In the genomic region with DNA sequence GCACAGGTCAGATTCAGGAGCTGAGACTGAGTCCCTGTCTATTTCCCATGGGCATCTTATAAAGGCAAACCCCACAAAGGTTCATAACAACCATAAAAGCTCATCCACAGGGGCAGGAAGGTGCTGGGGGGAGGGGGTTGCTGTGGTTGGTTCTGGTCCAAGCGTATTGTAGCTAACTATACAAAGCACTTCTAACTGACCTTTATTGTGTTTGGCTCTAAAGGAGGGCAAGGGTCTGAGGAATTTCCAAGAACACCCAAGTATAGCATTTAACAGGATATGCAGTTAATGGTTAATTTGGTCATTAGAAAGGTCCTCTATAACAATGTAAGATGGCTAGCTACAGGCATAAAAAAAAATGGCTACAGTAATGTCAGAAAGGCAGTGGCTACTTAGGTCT, we compare ENCODE assay signal across 24 mouse cellular contexts. TPM values are rescaled to one million over a fixed set of nuclear protein-coding genes. Genes with fewer than 3 reads are reported as not detected.
DNase-seq lines count a peak whose midpoint lies in the region; ATAC-seq and TF ChIP-seq lines count a peak whose summit lies in the region.
"Had no signal": no experiment of that assay in that cellular context is flagged by ENCODE, and none has a peak within 500 bp of the region (broad histone marks: within the 10 kb centered on the region; RNA-seq: fewer than 3 reads in every experiment).

No protein-coding gene starts in this region.

- no peak for DNase-seq in heart, postnatal 0 days (ENCODE audit: low spot score)
- DNase-seq in heart, adult 8-10 months (ENCODE audit: low spot score) = no peak
- DNase-seq in kidney, postnatal 0 days (ENCODE audit: low spot score) = no peak
- no peak for DNase-seq in ES-E14 (ENCODE audit: low read depth, low spot score)
- no peak for DNase-seq in cerebellum, adult 11 months
- DNase-seq in urinary bladder, postnatal 4 days (ENCODE audit: low spot score in 2 of 2) = no peak
- DNase-seq: adrenal gland, adult 8-10 months; adrenal gland, postnatal 25 days; cerebellum, adult 18-20 months; cerebellum, adult 9-10 months; cerebellum, postnatal 25 days; gastrocnemius, postnatal 10 days; gastrocnemius, postnatal 36 days; heart, adult 2 months had no signal

- H3K4me3 ChIP-seq in heart, postnatal 0 days (ENCODE audit: low read depth, low read length) = no peak overlapping the region
- no peak overlapping the region for H3K4me3 ChIP-seq in kidney, postnatal 0 days (replicated peaks; ENCODE audit: low read depth, low read length)
- no peak overlapping the region for H3K4me3 ChIP-seq in kidney, embryonic 14.5 days (ENCODE audit: low read length)
- peak overlapping the region in 1 of 2 experiments; percentile 55; a peak in 1 of 4 replicates for H3K4me3 ChIP-seq in ES-E14 (ENCODE audit: insufficient read depth in 1 of 2, low read depth in 1 of 2, low read length in 2 of 2, poor library complexity in 1 of 2, severe bottlenecking in 1 of 2)
- H3K4me3 ChIP-seq: embryonic facial prominence, embryonic 12.5 days; embryonic facial prominence, embryonic 15.5 days; forebrain, embryonic 12.5 days; forebrain, embryonic 15.5 days; heart, adult 2 months; heart, embryonic 15.5 days; hindbrain, embryonic 12.5 days; hindbrain, embryonic 15.5 days had no signal

- WGBS in heart, postnatal 0 days = 75% methylated on average over 1 of the region's 1 CpGs
- WGBS in kidney, postnatal 0 days = 62% methylated on average over 1 of the region's 1 CpGs
- WGBS in kidney, embryonic 14.5 days = 88% methylated on average over 1 of the region's 1 CpGs

- no peak for TF ChIP-seq EP300 in heart, postnatal 0 days (IDR thresholded peaks at IDR 0.05; ENCODE audit: low read depth)

- TF ChIP-seq CTCF in heart, postnatal 0 days (IDR thresholded peaks at IDR 0.05; ENCODE audit: low read depth) = no peak
- TF ChIP-seq CTCF in kidney, postnatal 0 days (IDR thresholded peaks at IDR 0.05; ENCODE audit: low read depth) = no peak

- no peak for ATAC-seq in heart, postnatal 0 days (ENCODE audit: insufficient read depth, low read depth)
- ATAC-seq in kidney, postnatal 0 days (replicated peaks; ENCODE audit: low FRiP score, low read depth) = no peak
- no peak for ATAC-seq in kidney, embryonic 14.5 days (ENCODE audit: low FRiP score, low TSS enrichment)
- ATAC-seq: forebrain, embryonic 15.5 days; intestine, postnatal 0 days had no signal

- H3K4me1 ChIP-seq in heart, postnatal 0 days (ENCODE audit: control insufficient read depth, insufficient read depth) = no peaks in the 10 kb centered on the region
- H3K4me1 ChIP-seq in kidney, postnatal 0 days (replicated peaks; ENCODE audit: insufficient read depth, low read length) = no peaks in the 10 kb centered on the region
- no peaks in the 10 kb centered on the region for H3K4me1 ChIP-seq in kidney, embryonic 14.5 days (ENCODE audit: control insufficient read depth, insufficient read depth, low read length)
- H3K4me1 ChIP-seq in ES-E14 (ENCODE audit: control insufficient read depth in 2 of 2, insufficient read depth in 2 of 2, low read length in 2 of 2, poor library complexity in 1 of 2) = peaks cover 0 to 2% of the 10 kb centered on the region in 2 experiments; a peak in 1 of 4 replicates
- H3K4me1 ChIP-seq: embryonic facial prominence, embryonic 12.5 days; embryonic facial prominence, embryonic 15.5 days; forebrain, embryonic 12.5 days; forebrain, embryonic 15.5 days; heart, embryonic 15.5 days; hindbrain, embryonic 12.5 days; hindbrain, embryonic 15.5 days had no signal

- no peaks in the 10 kb centered on the region for H3K9me3 ChIP-seq in heart, postnatal 0 days (replicated peaks; ENCODE audit: control insufficient read depth, low read length)
- H3K9me3 ChIP-seq in kidney, postnatal 0 days (replicated peaks; ENCODE audit: low read length) = no peaks in the 10 kb centered on the region
- no peaks in the 10 kb centered on the region for H3K9me3 ChIP-seq in kidney, embryonic 14.5 days (ENCODE audit: control insufficient read depth, low read length)
- no peaks in the 10 kb centered on the region for H3K9me3 ChIP-seq in ES-E14 (ENCODE audit: control insufficient read depth, insufficient read depth, low read depth, low read length)
- H3K9me3 ChIP-seq: embryonic facial prominence, embryonic 12.5 days; embryonic facial prominence, embryonic 15.5 days; forebrain, embryonic 12.5 days; forebrain, embryonic 15.5 days; heart, embryonic 15.5 days; hindbrain, embryonic 12.5 days; hindbrain, embryonic 15.5 days had no signal

- H3K27me3 ChIP-seq in heart, postnatal 0 days (ENCODE audit: control insufficient read depth, insufficient read depth, low read length) = no peaks in the 10 kb centered on the region
- no peaks in the 10 kb centered on the region for H3K27me3 ChIP-seq in kidney, postnatal 0 days (ENCODE audit: insufficient read depth, low read length)
- no peaks in the 10 kb centered on the region for H3K27me3 ChIP-seq in kidney, embryonic 14.5 days (ENCODE audit: control insufficient read depth, insufficient read depth, low read length)
- H3K27me3 ChIP-seq: embryonic facial prominence, embryonic 12.5 days; embryonic facial prominence, embryonic 15.5 days; forebrain, embryonic 12.5 days; forebrain, embryonic 15.5 days; heart, embryonic 15.5 days; hindbrain, embryonic 12.5 days; hindbrain, embryonic 15.5 days had no signal

- in situ Hi-C loops in ES-E14 (cut with MboI; ENCODE audit: low sequenced_read_pairs in 2 of 2, unreplicated experiment in 2 of 2) = no loop called here

- peak overlapping the region; percentile 53 for H3K27ac ChIP-seq in heart, postnatal 0 days (ENCODE audit: low read depth)
- peak overlapping the region; percentile 3; the same call in 1 of the 2 replicates for H3K27ac ChIP-seq in kidney, postnatal 0 days
- no peak overlapping the region for H3K27ac ChIP-seq in kidney, embryonic 14.5 days (ENCODE audit: low read depth, low read length)
- no peak overlapping the region for H3K27ac ChIP-seq in ES-E14 (ENCODE audit: insufficient read depth, low read depth, low read length, poor library complexity, severe bottlenecking)
- H3K27ac ChIP-seq: embryonic facial prominence, embryonic 12.5 days; embryonic facial prominence, embryonic 15.5 days; forebrain, embryonic 12.5 days; forebrain, embryonic 15.5 days; heart, adult 2 months; heart, embryonic 15.5 days; hindbrain, embryonic 12.5 days; hindbrain, embryonic 15.5 days had no signal

- no peaks in the 10 kb centered on the region for H3K36me3 ChIP-seq in heart, postnatal 0 days (replicated peaks; ENCODE audit: control insufficient read depth, insufficient read depth, low read length)
- H3K36me3 ChIP-seq in kidney, postnatal 0 days (ENCODE audit: insufficient read depth, low read length) = no peaks in the 10 kb centered on the region
- H3K36me3 ChIP-seq in kidney, embryonic 14.5 days (ENCODE audit: control insufficient read depth, insufficient read depth, low read length) = no peaks in the 10 kb centered on the region
- H3K36me3 ChIP-seq in ES-E14 (ENCODE audit: control insufficient read depth, insufficient read depth, low read length, poor library complexity, severe bottlenecking) = peaks cover 5% of the 10 kb centered on the region; the same call in 1 of the 2 replicates
- H3K36me3 ChIP-seq: embryonic facial prominence, embryonic 12.5 days; embryonic facial prominence, embryonic 15.5 days; forebrain, embryonic 12.5 days; forebrain, embryonic 15.5 days; heart, embryonic 15.5 days; hindbrain, embryonic 12.5 days; hindbrain, embryonic 15.5 days had no signal

- no peak overlapping the region for H3K4me2 ChIP-seq in heart, postnatal 0 days (ENCODE audit: low read depth, low read length)
- no peak overlapping the region for H3K4me2 ChIP-seq in kidney, postnatal 0 days (ENCODE audit: low read length)
- no peak overlapping the region for H3K4me2 ChIP-seq in kidney, embryonic 14.5 days (replicated peaks; ENCODE audit: low read depth, low read length)
- H3K4me2 ChIP-seq: embryonic facial prominence, embryonic 12.5 days; embryonic facial prominence, embryonic 15.5 days; forebrain, embryonic 12.5 days; forebrain, embryonic 15.5 days; heart, embryonic 11.5 days; heart, embryonic 15.5 days; hindbrain, embryonic 12.5 days; hindbrain, embryonic 15.5 days had no signal

- no peak overlapping the region for H3K9ac ChIP-seq in heart, postnatal 0 days (replicated peaks; ENCODE audit: low read depth, low read length)
- H3K9ac ChIP-seq in kidney, postnatal 0 days (ENCODE audit: low read depth, low read length) = no peak overlapping the region
- no peak overlapping the region for H3K9ac ChIP-seq in kidney, embryonic 14.5 days (ENCODE audit: low read depth, low read length)
- peak overlapping the region; percentile 46; the same call in 1 of the 2 replicates for H3K9ac ChIP-seq in ES-E14 (ENCODE audit: insufficient read depth, low read depth, low read length, poor library complexity, severe bottlenecking)
- H3K9ac ChIP-seq: embryonic facial prominence, embryonic 12.5 days; embryonic facial prominence, embryonic 15.5 days; forebrain, embryonic 12.5 days; forebrain, embryonic 15.5 days; heart, embryonic 15.5 days; hindbrain, embryonic 12.5 days; hindbrain, embryonic 15.5 days had no signal

TF ChIP-seq in ES-E14, 5 proteins besides CTCF, POLR2A, EP300 and RAD21 (continues in another document):
- no peak for TF ChIP-seq MAFK (IDR thresholded peaks at IDR 0.05; ENCODE audit: insufficient read depth, low read depth, low read length)

RNA-seq across cellular contexts. Expression of a gene that starts 13.3 kb away (rescaled TPM):
- total RNA-seq in heart, postnatal 0 days (2014; rRNA removed; ENCODE audit: low replicate concordance) = 0.23 TPM in 1 of 2 replicates, not detected in the other
- 0.83 and 1.4 TPM in 2 replicates for polyA plus RNA-seq in heart, postnatal 0 days (2015; fragmentation: Nextera tagmentation; extraction: Ambion mirVana)
- 1 to 10 TPM in 1 of 4 experiments, under 1 TPM in 3; 0.31 to 1.6 (median 0.45) TPM for total RNA-seq in heart, adult 8-10 months (2022)
- 5.4 and 6.1 TPM in 2 replicates for polyA plus RNA-seq in kidney, postnatal 0 days (2015; fragmentation: Nextera tagmentation; extraction: Ambion mirVana)
- 5.1 and 5.6 TPM in 2 replicates for polyA plus RNA-seq in kidney, embryonic 14.5 days (2014; fragmentation: Nextera tagmentation; extraction: Ambion mirVana)
- 9.8 and 11.3 TPM in 2 replicates for total RNA-seq in ES-E14 (2012; rRNA removed)

RNA-seq across cellular contexts. Expression of a gene that starts 13.6 kb away (rescaled TPM):
- total RNA-seq in heart, postnatal 0 days (2014; rRNA removed; ENCODE audit: low replicate concordance) = 615 and 659 TPM in 2 replicates
- 490 and 528 TPM in 2 replicates for polyA plus RNA-seq in heart, postnatal 0 days (2015; fragmentation: Nextera tagmentation; extraction: Ambion mirVana)
- 100 to 1,000 TPM; 282 to 337 (median 300) TPM for total RNA-seq in heart, adult 8-10 months (2022)
- polyA plus RNA-seq in kidney, postnatal 0 days (2015; fragmentation: Nextera tagmentation; extraction: Ambion mirVana) = 1,032 and 1,181 TPM in 2 replicates
- 1,051 and 1,546 TPM in 2 replicates for polyA plus RNA-seq in kidney, embryonic 14.5 days (2014; fragmentation: Nextera tagmentation; extraction: Ambion mirVana)
- 1,485 and 1,755 TPM in 2 replicates for total RNA-seq in ES-E14 (2012; rRNA removed)

RNA-seq across cellular contexts. Expression of a gene that starts 19.6 kb away (rescaled TPM):
- total RNA-seq in heart, postnatal 0 days (2014; rRNA removed; ENCODE audit: low replicate concordance) = 3.5 and 4.4 TPM in 2 replicates
- polyA plus RNA-seq in heart, postnatal 0 days (2015; fragmentation: Nextera tagmentation; extraction: Ambion mirVana) = 0.81 and 1.1 TPM in 2 replicates
- total RNA-seq in heart, adult 8-10 months (2022) = 1 to 10 TPM; 1.5 to 5.4 (median 2.1) TPM
- 0.95 and 2.2 TPM in 2 replicates for polyA plus RNA-seq in kidney, postnatal 0 days (2015; fragmentation: Nextera tagmentation; extraction: Ambion mirVana)
- 1.5 and 5.0 TPM in 2 replicates for polyA plus RNA-seq in kidney, embryonic 14.5 days (2014; fragmentation: Nextera tagmentation; extraction: Ambion mirVana)
- 9.1 and 12.9 TPM in 2 replicates for total RNA-seq in ES-E14 (2012; rRNA removed)

Comparison
In these comparisons a context has a peak if more than half of its experiments do, and no peak if none do; other contexts are left out.
1. H3K27ac ChIP-seq: peak in heart, postnatal 0 days (single experiment) and kidney, postnatal 0 days (single experiment); none in kidney, embryonic 14.5 days (single experiment) and ES-E14 (single experiment).